Mouse (Mus musculus) erythroblast, adult 5-6 weeks (primary cell): ENCODE results near the gene Zfp668. TPM values are rescaled to one million over a fixed set of nuclear protein-coding genes. Genes with fewer than 3 reads are reported as not detected.

Experiments used
- ATAC-seq: replicated peaks from 2 replicates; pipeline ENCODE4 v1.8.0; 2016; ENCODE audit warnings: moderate number of reproducible peaks, mild to moderate bottlenecking, moderate TSS enrichment, inconsistent platforms; ENCODE audit not compliant: poor library complexity, low FRiP score, severe bottlenecking
- total RNA-seq, 2 experiments: library from RNA; stranded (forward) in 1 of 2; stranded (reverse) in 1 of 2; fragments of 150-400 nt in 1 of 2; fragments of 200-764, 138-1000 nt in 1 of 2; gene quantifications; 2 replicates each; pipeline versions ENCODE4 v1.2.3 to v1.2.4; 2015 to 2017; ENCODE audit warnings: low replicate concordance in 2 of 2

Gene Zfp668
- 1.5 and 6.1 TPM in 2 replicates for total RNA-seq (2015; ENCODE audit: low replicate concordance)
- 2.3 and 7.4 TPM in 2 replicates for total RNA-seq (2017; ENCODE audit: low replicate concordance)

- peak; percentile 86 for ATAC-seq
Measured at GRCm38 (mm10) chr7:127876467-127877348, at the start of gene Zfp668. Gene Zfp668 (minus strand): TSS chr7:127876828.

DNA sequence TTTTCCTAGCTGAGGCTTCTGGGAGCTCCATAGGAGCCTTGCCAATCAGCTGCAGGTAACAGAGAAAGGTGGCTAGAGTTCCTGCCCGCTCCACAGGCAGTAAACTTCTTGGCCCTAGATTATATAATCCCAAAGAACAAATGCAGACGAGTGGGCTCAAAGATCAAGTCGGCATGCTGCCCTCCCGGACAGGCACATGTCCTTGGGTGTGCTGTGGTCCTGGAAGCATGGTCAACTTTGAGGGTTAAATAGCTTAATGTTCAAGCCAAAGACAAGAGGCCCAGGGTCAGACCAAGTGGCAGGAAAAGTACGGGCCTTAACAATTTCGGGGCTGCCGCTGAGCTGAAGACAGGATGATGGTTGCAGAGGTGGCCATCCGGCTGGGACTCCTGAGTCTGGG, 49.4 kb upstream of the Zfp668 start:
- no peak for ATAC-seq

DNA sequence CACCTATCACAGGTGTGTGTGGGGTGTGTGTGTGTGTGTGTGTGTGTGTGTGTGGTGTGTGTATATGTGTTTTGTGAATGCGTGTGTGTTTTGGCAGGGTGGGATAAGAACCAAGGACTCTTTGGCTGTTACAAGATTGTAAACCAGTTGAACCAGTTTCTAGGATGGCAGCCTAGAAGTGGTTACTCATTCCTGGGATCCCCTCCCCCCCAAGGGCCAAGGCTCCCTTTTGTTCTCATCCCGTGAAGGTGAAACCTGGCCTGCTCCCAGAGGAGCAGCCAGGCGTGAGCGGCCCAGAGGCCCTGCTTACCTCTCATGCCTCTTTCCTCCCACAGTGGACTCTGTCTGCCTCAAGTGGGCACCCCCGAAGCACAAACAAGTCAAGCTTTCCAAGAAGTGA, 48.6 kb upstream of the Zfp668 start:
- no peak for ATAC-seq

DNA sequence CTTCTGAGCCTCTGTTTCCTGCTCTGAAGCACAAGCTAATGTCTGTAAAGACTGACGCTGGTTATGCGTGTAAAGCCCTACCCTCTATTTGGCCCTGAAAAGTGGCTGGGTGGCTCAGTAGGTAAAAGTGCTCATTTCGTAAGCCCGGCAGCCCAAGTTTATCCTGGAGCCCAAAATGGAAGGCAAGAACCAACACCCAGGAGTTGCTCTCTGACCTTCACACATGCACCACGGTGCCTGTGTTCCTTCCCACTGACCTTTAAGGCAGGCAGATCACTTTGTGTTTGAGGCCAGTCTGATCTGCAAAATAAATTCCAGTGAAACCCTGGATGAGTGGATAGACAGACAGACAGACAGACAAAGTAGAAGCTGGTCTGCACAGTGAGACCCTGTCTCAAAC, 47.1 kb upstream of the Zfp668 start:
- ATAC-seq: no peak

DNA sequence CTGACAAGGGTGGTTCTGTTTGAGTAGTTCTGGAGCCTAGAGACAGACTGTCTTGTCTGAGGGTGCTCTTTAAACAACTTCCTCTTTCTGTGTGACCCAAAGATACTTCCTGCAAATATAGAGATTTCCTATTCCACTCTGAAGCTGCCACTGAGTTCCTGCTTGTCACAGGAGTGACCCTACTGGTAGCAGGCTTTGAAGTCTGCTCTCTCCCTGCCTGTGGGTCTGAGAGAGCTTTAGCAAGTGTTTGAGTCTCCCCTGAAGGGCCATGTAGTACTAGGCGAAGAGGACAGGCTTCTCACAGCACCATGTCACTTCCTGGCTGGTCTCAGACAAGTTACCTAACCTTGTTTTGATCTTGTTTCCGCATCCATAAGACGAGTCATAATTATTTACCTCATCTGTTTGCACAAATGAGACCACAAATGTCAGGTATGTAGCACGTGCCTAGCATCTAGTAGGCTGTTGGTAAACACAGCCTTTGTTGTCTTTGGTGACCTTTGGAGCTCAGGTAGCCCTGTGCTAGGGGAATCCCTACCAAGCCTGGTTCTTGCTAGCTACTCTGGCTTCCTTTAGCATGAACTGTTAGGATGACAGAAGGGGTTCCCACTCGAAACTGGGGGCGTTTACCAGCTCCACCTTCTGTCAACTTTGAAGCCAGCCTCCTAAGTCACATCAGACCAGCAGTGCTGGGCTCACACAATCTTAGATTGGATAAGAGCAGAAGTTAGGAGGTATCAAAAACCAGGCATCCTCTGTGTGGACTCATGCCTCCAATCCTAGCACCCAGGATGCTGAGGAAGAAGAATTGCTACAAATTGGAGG, 46.0 kb upstream of the Zfp668 start:
- ATAC-seq: no peak

DNA sequence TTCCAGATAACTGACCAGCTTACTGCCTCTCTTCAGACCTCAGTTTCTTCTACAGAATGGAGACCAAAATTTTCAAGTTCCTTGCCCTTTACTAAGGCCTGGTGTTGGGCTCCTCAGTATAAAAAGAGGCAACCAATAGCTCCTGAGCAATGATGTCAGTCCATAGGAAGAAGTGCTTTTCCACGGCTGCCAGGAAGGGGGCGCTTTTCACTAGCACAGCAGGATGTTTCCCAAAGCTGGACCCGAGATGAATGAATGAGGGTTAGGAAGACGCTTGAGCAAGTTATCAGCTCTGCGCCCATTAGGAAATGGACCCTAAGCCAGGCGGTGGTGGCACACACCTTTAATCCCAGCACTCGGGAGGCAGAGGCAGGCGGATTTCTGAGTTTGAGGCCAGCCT, 44.9 kb upstream of the Zfp668 start:
- ATAC-seq: no peak

- ATAC-seq: no peak
Measured at GRCm38 (mm10) chr7:127919290-127919689, 42.7 kb upstream of the Zfp668 start.

- 0 out of 2 replicates have a peak, but pooled peaks have one; percentile 48 for ATAC-seq
Measured at GRCm38 (mm10) chr7:127918203-127918602, 41.6 kb upstream of the Zfp668 start.

DNA sequence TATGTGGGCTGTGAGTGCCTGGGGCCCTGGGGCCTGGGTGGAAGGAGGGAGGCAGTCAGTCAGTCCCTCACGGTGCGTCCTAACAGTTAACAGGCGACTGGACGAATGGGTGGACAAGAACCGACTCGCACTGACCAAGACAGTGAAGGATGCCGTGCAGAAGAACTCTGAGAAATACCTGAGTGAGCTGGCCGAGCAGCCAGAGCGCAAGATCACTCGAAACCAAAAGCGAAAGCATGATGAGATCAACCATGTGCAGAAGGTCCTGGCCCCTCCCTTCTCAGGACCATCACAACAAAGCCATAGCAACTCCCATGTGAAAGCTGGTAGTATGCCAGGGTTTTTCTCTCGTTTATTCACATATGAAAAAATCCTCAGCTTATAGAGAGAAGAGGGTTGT, 38.7 kb upstream of the Zfp668 start:
- ATAC-seq: no peak

DNA sequence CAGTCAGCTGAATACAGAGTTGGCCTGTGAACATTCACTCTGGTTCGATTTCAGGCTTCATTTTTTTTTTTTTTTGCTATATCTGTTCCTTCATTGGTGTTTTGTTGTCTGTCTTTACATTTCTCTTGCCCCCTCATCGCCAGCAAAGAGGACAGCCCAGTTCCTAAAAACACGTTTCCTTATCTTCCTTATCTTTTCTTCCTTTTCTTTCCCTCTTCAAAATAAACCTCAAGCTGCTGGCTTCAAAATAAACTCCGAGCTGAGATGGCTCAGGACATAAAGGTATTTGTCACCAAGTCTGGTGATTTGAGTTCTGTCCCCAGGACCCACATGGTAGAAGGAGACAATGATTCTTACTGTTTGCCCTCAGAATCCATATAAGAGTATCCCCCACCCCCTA, 36.3 kb upstream of the Zfp668 start:
- ATAC-seq: no peak

DNA sequence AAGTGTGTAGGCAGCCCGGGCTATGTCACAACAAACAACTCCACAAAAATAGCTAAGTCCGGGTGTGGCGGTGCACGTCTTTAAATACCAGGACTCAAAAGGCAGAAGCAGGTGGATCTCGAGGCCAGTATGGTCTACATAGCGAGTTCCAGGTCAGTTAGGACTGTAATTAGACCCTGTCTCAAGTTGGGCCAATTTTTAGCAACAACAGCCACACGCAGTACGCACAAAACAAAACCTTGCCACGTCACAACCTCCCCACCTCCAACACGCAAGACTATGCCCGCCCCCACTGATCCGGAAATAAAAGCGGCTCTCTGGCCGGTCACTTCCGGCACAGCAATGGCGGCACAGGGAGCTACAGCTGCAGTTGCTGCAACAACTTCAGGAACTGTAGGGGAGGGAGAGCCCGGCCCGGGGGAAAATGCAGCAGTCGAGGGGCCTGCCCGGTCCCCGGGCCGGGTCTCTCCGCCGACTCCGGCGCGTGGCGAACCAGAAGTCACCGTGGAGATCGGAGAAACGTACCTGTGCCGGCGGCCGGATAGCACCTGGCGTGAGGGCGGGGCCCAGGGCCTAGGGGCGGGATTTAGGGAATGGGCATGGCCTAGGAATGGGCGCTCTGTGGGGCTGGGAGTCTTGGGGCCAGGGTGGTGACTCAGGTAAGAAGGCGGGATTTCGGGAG, 35.7 kb upstream of the Zfp668 start, which contains the start of gene Kat8:
Kat8 (plus strand) TSS at position 327 of the 682 bp plus-strand sequence.
- ATAC-seq: peak; percentile 98

GRCm38 (mm10) chr7:127908656-127909055, 32.0 kb upstream of the Zfp668 start:
- no peak for ATAC-seq

DNA sequence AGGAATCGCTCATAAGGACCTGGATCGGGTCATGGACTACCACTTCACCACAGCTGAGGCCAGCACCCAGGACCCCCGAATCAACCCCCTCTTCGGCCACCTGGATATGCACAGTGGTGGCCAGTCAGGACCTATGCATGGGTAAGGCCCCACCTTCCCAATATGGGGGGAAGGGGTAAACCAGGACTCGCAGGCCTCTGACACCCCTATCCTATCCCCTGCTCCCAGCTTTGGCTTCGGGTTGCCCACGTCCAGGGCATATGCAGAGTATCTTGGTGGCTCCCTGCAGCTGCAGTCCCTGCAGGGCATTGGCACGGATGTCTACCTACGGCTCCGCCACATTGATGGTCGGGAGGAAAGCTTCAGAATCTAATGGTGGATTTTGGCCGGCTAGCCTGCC, 31.3 kb upstream of the Zfp668 start:
- no peak for ATAC-seq

GRCm38 (mm10) chr7:127903971-127904796, 27.6 kb upstream of the Zfp668 start, which contains the start of gene Bckdk:
Gene Bckdk (plus strand): TSS chr7:127904082.
- peak; percentile 92 for ATAC-seq

DNA sequence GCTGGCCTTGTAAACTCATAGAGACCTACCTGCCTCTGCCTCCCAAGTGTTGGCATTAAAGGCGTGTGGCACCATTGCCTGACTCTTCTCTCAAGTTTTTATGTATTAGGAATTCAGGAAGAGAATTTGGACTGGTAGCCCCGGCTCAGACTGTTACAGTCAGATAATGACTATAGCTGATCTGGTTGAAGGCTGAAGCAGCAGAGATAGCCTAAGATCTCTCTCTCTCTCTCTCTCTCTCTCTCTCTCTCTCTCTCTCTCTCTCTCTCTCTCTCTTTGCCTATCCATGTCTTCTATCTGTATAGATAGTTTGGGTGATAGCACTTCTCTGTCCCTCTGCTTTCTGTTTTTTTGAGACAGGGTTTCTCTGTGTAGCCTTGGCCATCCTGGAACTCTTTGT, 25.1 kb upstream of the Zfp668 start:
- no peak for ATAC-seq

DNA sequence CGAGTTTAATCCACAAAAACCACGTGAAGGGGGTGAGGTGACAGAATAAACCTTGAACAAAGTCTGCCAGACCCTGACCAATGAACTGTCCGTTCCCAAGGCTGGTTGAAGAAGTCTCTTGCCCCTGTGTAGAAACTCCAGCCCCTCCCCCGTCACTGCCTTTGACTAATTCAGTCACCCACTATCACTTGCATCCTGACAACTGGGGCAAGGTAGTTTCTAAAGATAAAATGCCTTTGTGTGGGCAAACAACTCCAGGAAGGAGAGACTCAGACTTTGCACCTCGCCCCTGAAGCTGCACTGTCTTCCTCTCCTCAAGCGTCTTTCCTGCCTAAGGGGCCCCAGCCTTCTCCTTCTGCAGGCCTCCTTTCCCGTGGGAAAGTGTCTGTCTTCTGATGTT, 23.4 kb upstream of the Zfp668 start:
- ATAC-seq: no peak

DNA sequence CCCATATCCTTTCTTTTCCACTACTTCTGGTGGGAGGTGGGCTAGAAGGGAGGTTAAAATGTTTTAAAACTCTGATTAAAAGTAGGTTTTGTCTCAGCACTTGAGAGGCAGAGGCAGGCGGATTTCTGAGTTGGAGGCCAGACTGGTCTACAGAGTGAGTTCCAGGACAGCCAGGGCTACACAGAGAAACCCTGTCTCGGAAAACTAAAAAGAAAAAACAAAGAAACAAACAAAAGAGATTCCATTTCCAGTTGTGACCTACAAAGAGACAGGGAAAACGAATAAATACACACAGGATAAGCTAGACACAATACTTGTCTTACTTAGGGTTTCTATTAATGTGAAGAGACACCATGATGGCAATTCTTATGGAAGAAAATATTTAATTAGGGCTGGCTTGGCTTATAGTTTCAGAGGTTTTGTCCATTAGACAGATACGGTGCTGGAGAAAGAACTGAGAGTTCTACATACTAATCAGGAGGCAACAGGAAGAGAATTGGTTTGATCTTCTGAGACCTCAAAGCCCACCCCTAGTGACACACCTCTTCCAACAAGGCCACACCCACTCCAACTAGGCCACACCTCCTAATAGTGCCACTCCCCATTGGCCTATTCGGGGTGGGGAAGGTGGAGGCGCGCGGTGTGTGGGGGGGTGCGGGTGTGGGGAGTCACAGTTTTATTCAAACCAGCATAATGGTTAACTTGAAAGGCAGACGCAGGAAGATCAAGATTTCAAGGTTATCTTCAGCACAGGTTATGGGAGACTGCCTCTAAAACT, 21.7 kb upstream of the Zfp668 start:
- ATAC-seq: no peak

- no peak for ATAC-seq
Measured at GRCm38 (mm10) chr7:127897542-127897941, 20.9 kb upstream of the Zfp668 start.
